Mouse (Mus musculus) olfactory bulb, adult 2 months (tissue): ENCODE data around the gene Trim23.

Experiments
- CTCF ChIP-seq: fragments of 200-500 bp; IDR thresholded peaks from 2 replicates; pipeline ENCODE4 v1.5.1; 2012; ENCODE audit warnings: low read depth, mild to moderate bottlenecking, low read length, moderate library complexity; ENCODE audit not compliant: insufficient read depth
- POLR2A ChIP-seq: fragments of 200-500 bp; IDR thresholded peaks from 2 replicates; pipeline ENCODE4 v1.6.1; 2012; ENCODE audit warnings: mild to moderate bottlenecking, low read depth, low read length, moderate library complexity; ENCODE audit not compliant: insufficient read depth

DNA sequence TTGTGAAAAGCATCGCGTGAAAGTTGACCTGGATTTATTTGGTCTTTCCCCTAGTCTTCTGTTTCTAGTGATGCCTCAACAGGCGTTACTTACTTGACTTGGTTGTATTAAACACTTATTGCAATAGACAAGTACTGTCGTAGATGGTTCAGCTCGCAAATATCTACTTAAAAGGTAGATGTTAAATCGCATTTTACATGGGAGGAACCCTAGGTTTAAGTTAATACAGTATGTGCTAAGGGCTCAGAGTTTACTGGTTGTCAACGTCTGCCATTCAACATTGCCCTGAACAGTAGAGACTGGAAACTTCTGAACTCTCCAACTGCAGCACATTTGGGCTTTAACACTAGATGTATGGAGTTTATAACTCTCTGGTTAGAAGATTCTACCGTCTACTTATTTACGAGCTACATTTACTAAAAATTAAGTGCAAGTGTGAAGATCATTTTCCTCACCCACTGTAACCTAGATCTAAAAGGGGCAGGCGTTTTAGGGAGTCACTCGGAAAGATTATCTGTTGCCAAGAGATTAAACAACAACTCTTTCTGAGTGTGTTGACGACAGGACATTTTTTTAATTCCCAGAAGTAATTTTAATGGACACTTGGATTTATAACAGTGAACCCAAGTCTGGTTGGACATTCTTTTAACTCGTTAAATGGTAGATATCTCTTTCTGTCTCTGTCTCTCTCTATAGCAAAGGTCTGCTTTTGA lies 735 bp downstream of the Trim23 start:
- TF ChIP-seq CTCF (no peak), POLR2A (no peak)
